Mouse (Mus musculus): ENCODE results near the gene Gemin5.

DNA sequence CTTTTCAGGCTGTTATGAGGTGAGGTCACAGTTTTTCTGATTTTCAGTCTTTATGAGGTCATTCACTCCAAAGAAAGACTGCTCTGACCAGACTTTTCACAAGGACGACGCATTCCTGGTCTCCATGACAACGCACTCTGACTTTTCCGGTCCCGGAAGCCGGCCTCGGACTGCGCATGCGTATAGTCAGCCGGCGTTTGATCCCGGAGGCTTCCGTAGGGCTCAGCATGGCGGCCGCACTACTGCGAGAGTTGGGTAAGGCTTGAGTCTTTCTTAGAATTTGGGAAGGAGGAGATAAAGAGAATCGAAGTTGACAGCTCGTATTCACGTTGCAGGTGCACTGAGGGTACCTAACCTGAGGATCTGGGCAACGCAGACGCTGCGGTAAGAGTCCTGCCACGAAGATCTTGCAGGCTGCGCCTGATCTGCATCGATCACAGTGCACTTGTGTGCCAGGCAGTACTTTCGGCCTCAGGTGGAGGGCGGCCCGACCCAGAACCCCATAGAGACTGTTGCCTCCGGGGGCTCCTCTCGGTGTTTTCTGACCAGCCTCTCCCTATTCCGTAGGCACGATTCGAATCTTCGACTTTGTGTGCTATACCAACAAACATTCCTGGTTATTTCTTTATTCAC is 3.2 kb upstream of the Gemin5 start, which contains the start of gene Mrpl22:
- TF ChIP-seq EP300 (IDR thresholded peaks at IDR 0.05; ENCODE audit: low read depth), result peak; percentile 64; the same call in 1 of the 2 replicates
- TF ChIP-seq CTCF (IDR thresholded peaks at IDR 0.05; ENCODE audit: low read depth), result no peak
